Mouse (Mus musculus) liver, postnatal 0 days (tissue): ENCODE measurements around the gene Ccl3.

Source experiments
- CTCF ChIP-seq: sonication (generic); IDR thresholded peaks from 2 replicates; pipeline ENCODE4 v1.5.1; 2016; ENCODE audit warnings: antibody characterized with exemption, low read depth
- EP300 ChIP-seq: IDR thresholded peaks from 2 replicates; pipeline ENCODE4 v1.6.1; 2016; ENCODE audit warnings: antibody characterized with exemption, low read depth, mild to moderate bottlenecking

GRCm38 (mm10) chr11:83663532-83663931 is 14.4 kb upstream of the Ccl3 start:
- TF ChIP-seq CTCF = no peak
- TF ChIP-seq EP300 = no peak
